Mouse (Mus musculus): Measurements from ENCODE around the gene 4930404N11Rik. TPM values are rescaled to one million over a fixed set of nuclear protein-coding genes. Genes with fewer than 3 reads are reported as not detected.

Gene 4930404N11Rik
- polyA plus RNA-seq, 1 experiment = 7.8 TPM

DNA sequence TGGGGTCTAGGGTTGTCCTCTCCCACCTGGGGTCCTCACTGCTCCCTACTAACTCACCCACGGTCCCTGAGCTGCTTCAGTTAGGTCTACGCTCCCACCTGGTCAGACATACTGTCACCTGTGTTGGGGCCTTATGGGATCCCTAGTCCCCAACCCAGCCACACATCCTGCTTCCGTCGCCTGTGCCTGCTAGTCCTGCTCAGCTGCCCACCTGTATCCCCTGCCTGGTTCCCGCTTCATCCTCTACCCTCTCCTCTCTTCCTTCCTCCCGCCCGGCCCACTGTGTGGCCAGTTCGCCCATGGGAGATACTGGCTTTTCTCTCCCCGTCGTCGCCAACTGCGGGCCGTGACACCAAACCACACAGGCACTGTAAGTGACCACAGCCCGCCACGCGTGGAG is 50.0 kb downstream of the 4930404N11Rik start:
- TF ChIP-seq CTCF (IDR thresholded peaks at IDR 0.05; ENCODE audit: extremely low read depth, insufficient read depth, insufficient read length, insufficient replicate concordance) = no peak
- no peak for TF ChIP-seq POLR2A (IDR thresholded peaks at IDR 0.05; ENCODE audit: low read depth, low read length)
- H3K27me3 ChIP-seq (ENCODE audit: control insufficient read depth, insufficient read depth, low read length) = no peaks in the 10 kb centered on the region
- 86% methylated on average over 16 of the region's 16 CpGs for WGBS
- H3K36me3 ChIP-seq (ENCODE audit: control insufficient read depth, insufficient read depth, low read length) = peaks cover 42% of the 10 kb centered on the region
- no peak overlapping the region for H3K27ac ChIP-seq (ENCODE audit: insufficient read depth, low read length)
- no peak overlapping the region for H3K4me3 ChIP-seq (ENCODE audit: extremely low read depth, insufficient read depth, insufficient read length)
- H3K4me1 ChIP-seq (ENCODE audit: control insufficient read depth, insufficient read depth, insufficient read length) = peaks cover 5% of the 10 kb centered on the region; the same call in 1 of the 2 replicates
- no peak for DNase-seq (ENCODE audit: low read depth in 1 of 2, low spot score in 2 of 2)

DNA sequence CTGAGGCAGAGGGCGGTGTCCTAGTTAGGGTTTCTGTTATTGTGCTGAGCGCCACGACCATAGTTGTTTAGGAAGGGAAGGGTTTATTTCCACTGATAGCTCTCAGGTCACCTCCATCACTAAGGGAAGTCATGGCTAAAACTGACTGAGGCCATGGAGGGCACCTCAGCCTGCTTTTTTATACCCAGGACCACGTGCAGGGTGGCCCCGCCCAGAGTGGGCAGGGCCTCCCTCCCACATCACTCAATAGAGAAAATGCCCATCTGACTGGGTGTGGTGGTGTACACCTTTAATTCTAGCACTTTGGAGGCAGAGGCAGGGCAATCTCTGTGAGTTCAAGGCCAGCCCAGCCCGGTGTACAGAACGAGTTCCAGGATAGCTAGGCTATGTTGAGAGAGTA is 51.4 kb downstream of the 4930404N11Rik start:
- Histone ChIP-seq H3K4me1 (ENCODE audit: control insufficient read depth, insufficient read depth, insufficient read length) (peaks cover 3% of the 10 kb centered on the region; the same call in 1 of the 2 replicates), H3K36me3 (ENCODE audit: control insufficient read depth, insufficient read depth, low read length) (peaks cover 53% of the 10 kb centered on the region), H3K27ac (ENCODE audit: insufficient read depth, low read length) (no peak overlapping the region), H3K27me3 (ENCODE audit: control insufficient read depth, insufficient read depth, low read length) (no peaks in the 10 kb centered on the region), H3K4me3 (ENCODE audit: extremely low read depth, insufficient read depth, insufficient read length) (no peak overlapping the region)
- no peak for TF ChIP-seq CTCF (IDR thresholded peaks at IDR 0.05; ENCODE audit: extremely low read depth, insufficient read depth, insufficient read length, insufficient replicate concordance)
- TF ChIP-seq POLR2A (IDR thresholded peaks at IDR 0.05; ENCODE audit: low read depth, low read length) = no peak
- no peak for DNase-seq (ENCODE audit: low read depth in 1 of 2, low spot score in 2 of 2)
- 77% methylated on average over 7 of the region's 7 CpGs for WGBS

DNA sequence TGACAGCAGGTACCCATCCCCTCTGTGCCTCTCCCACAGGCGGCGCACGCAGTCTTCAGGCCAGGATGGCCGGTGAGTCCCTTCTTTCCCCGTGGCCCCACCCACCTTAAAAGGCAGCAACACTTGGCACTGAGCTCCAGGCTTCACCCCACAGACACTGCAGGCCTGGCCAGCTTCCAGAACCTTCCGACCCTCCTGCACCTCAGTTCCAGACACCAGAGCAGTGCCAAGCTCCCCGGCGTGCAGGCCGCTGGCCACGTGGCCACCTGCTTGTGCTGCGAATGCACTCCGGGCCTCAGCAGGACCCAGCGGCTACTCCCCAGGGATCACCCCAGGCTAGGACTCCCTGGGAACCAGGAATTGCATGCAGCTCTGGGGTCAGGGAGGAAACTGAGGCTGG is 52.0 kb downstream of the 4930404N11Rik start:
- H3K27ac ChIP-seq (ENCODE audit: insufficient read depth, low read length) = no peak overlapping the region
- WGBS = 93% methylated on average over 13 of the region's 13 CpGs
- no peak for DNase-seq (ENCODE audit: low read depth in 1 of 2, low spot score in 2 of 2)
- peaks cover 3% of the 10 kb centered on the region; the same call in 1 of the 2 replicates for H3K4me1 ChIP-seq (ENCODE audit: control insufficient read depth, insufficient read depth, insufficient read length)
- H3K36me3 ChIP-seq (ENCODE audit: control insufficient read depth, insufficient read depth, low read length) = peaks cover 56% of the 10 kb centered on the region
- TF ChIP-seq POLR2A (IDR thresholded peaks at IDR 0.05; ENCODE audit: low read depth, low read length) (no peak), CTCF (IDR thresholded peaks at IDR 0.05; ENCODE audit: extremely low read depth, insufficient read depth, insufficient read length, insufficient replicate concordance) (no peak)
- H3K4me3 ChIP-seq (ENCODE audit: extremely low read depth, insufficient read depth, insufficient read length) = no peak overlapping the region
- no peaks in the 10 kb centered on the region for H3K27me3 ChIP-seq (ENCODE audit: control insufficient read depth, insufficient read depth, low read length)

Other genes starting within 250 kb of the 4930404N11Rik start
- 64.6 and 95.2 TPM in 2 replicates for gene Zbtb7a, start 230.6 kb downstream of the 4930404N11Rik start, polyA plus RNA-seq (2012; rRNA removed)
- 36.1 and 45.8 TPM in 2 replicates for gene Pias4, start 197.9 kb downstream of the 4930404N11Rik start, polyA plus RNA-seq (2012; rRNA removed)
- gene Eef2, start 189.2 kb downstream of the 4930404N11Rik start, polyA plus RNA-seq (2012; rRNA removed) = 1,457 and 1,736 TPM in 2 replicates
- 58.0 and 84.5 TPM in 2 replicates for gene Dapk3, start 182.8 kb downstream of the 4930404N11Rik start, polyA plus RNA-seq (2012; rRNA removed)
- gene 4930442H23Rik, start 182.0 kb downstream of the 4930404N11Rik start, polyA plus RNA-seq (2012; rRNA removed) = not detected in 2 replicates
- not detected in 2 replicates for gene Nmrk2, start 163.8 kb downstream of the 4930404N11Rik start, polyA plus RNA-seq (2012; rRNA removed)
- 0.92 and 0.95 TPM in 2 replicates for gene Atcay, start 135.0 kb downstream of the 4930404N11Rik start, polyA plus RNA-seq (2012; rRNA removed)
- 5.5 and 6.1 TPM in 2 replicates for gene Zfr2, start 132.7 kb downstream of the 4930404N11Rik start, polyA plus RNA-seq (2012; rRNA removed)
- 22.5 and 30.0 TPM in 2 replicates for gene Matk, start 112.9 kb downstream of the 4930404N11Rik start, polyA plus RNA-seq (2012; rRNA removed)
- 63.6 and 86.9 TPM in 2 replicates for gene Mrpl54, start 98.9 kb downstream of the 4930404N11Rik start, polyA plus RNA-seq (2012; rRNA removed)
- 63.0 and 77.1 TPM in 2 replicates for gene Apba3, start 98.9 kb downstream of the 4930404N11Rik start, polyA plus RNA-seq (2012; rRNA removed)
- gene Tjp3, start 74.2 kb downstream of the 4930404N11Rik start, polyA plus RNA-seq (2012; rRNA removed) = 8.1 and 10.6 TPM in 2 replicates
- 93.2 and 111 TPM in 2 replicates for gene Pip5k1c, start 72.9 kb downstream of the 4930404N11Rik start, polyA plus RNA-seq (2012; rRNA removed)
- 38.6 and 44.8 TPM in 2 replicates for gene Cactin, start 44.7 kb downstream of the 4930404N11Rik start, polyA plus RNA-seq (2012; rRNA removed)
- gene Tbxa2r, start 37.1 kb downstream of the 4930404N11Rik start, polyA plus RNA-seq (2012; rRNA removed) = 68.1 and 92.5 TPM in 2 replicates
- gene Gipc3, start 22.6 kb downstream of the 4930404N11Rik start, polyA plus RNA-seq (2012; rRNA removed) = 1.3 and 1.7 TPM in 2 replicates
- gene Hmg20b, start 15.3 kb downstream of the 4930404N11Rik start, polyA plus RNA-seq (2012; rRNA removed) = 74.8 and 92.9 TPM in 2 replicates
- gene Mfsd12, start 8.3 kb downstream of the 4930404N11Rik start, polyA plus RNA-seq (2012; rRNA removed) = 20.2 and 32.6 TPM in 2 replicates
- 127 and 128 TPM in 2 replicates for gene Fzr1, start 12.7 kb upstream of the 4930404N11Rik start, polyA plus RNA-seq (2012; rRNA removed)
- 47.9 and 71.7 TPM in 2 replicates for gene Dohh, start 18.6 kb upstream of the 4930404N11Rik start, polyA plus RNA-seq (2012; rRNA removed)
- gene Gm48551, start 18.6 kb upstream of the 4930404N11Rik start, polyA plus RNA-seq (2012; rRNA removed) = 2.3 and 2.9 TPM in 2 replicates
- gene Gm48552, start 23.2 kb upstream of the 4930404N11Rik start, polyA plus RNA-seq (2012; rRNA removed) = 2.9 and 6.4 TPM in 2 replicates
- gene Smim24, start 27.2 kb upstream of the 4930404N11Rik start, polyA plus RNA-seq (2012; rRNA removed) = 18.3 and 22.9 TPM in 2 replicates
- gene Nfic, start 89.8 kb upstream of the 4930404N11Rik start, polyA plus RNA-seq (2012; rRNA removed) = 26.0 and 32.4 TPM in 2 replicates
- gene Celf5, start 116.9 kb upstream of the 4930404N11Rik start, polyA plus RNA-seq (2012; rRNA removed) = 0.33 and 0.70 TPM in 2 replicates
- gene Ncln, start 130.6 kb upstream of the 4930404N11Rik start, polyA plus RNA-seq (2012; rRNA removed) = 198 and 259 TPM in 2 replicates
- 127 and 168 TPM in 2 replicates for gene S1pr4, start 134.3 kb upstream of the 4930404N11Rik start, polyA plus RNA-seq (2012; rRNA removed)
- 14.8 and 15.1 TPM in 2 replicates for gene Gna15, start 158.4 kb upstream of the 4930404N11Rik start, polyA plus RNA-seq (2012; rRNA removed)
- 33.8 and 38.9 TPM in 2 replicates for gene Gna11, start 179.4 kb upstream of the 4930404N11Rik start, polyA plus RNA-seq (2012; rRNA removed)
- 702 and 1,172 TPM in 2 replicates for gene Aes, start 193.7 kb upstream of the 4930404N11Rik start, polyA plus RNA-seq (2012; rRNA removed)
- 49.9 and 58.6 TPM in 2 replicates for gene Tle2, start 208.7 kb upstream of the 4930404N11Rik start, polyA plus RNA-seq (2012; rRNA removed)
- 14.3 and 15.6 TPM in 2 replicates for gene Tle6, start 235.3 kb upstream of the 4930404N11Rik start, polyA plus RNA-seq (2012; rRNA removed)
- gene BC025920, start 240.5 kb upstream of the 4930404N11Rik start, polyA plus RNA-seq (2012; rRNA removed) = 1.8 TPM in 2 replicates

Measured in spleen, adult 2 months (tissue).